Mouse (Mus musculus): Measurements from ENCODE around the gene Glp1r.

Gene Glp1r

GRCm38 (mm10) chr17:30912536-30912935 is 10.9 kb downstream of the Glp1r start:
- DNase-seq (ENCODE audit: extremely low spot score, low spot score): no peak

GRCm38 (mm10) chr17:30914264-30914663 is 12.6 kb downstream of the Glp1r start:
- DNase-seq (ENCODE audit: extremely low spot score, low spot score): no peak

GRCm38 (mm10) chr17:30923566-30923965 is 21.9 kb downstream of the Glp1r start:
- no peak for DNase-seq (ENCODE audit: extremely low spot score, low spot score)

- DNase-seq (ENCODE audit: extremely low spot score, low spot score): no peak
These were observed 29.2 kb downstream of the Glp1r start for GRCm38 (mm10) chr17:30930827-30931226.

- peak; percentile 41 for DNase-seq (ENCODE audit: extremely low spot score, low spot score)
These were observed 31.2 kb downstream of the Glp1r start for GRCm38 (mm10) chr17:30932836-30933235.

GRCm38 (mm10) chr17:30935301-30935700 is 33.7 kb downstream of the Glp1r start:
- no peak for DNase-seq (ENCODE audit: extremely low spot score, low spot score)

GRCm38 (mm10) chr17:30938554-30938953 is 36.9 kb downstream of the Glp1r start:
- DNase-seq (ENCODE audit: extremely low spot score, low spot score): peak; percentile 58

- DNase-seq (ENCODE audit: extremely low spot score, low spot score): no peak
These were observed 46.8 kb downstream of the Glp1r start for GRCm38 (mm10) chr17:30948382-30948781.

- peak; percentile 79 for DNase-seq (ENCODE audit: extremely low spot score, low spot score)
These were observed 49.2 kb downstream of the Glp1r start for GRCm38 (mm10) chr17:30950780-30951179.

- DNase-seq (ENCODE audit: extremely low spot score, low spot score): no peak
These were observed 50.0 kb downstream of the Glp1r start for GRCm38 (mm10) chr17:30951600-30951999.

- DNase-seq (ENCODE audit: extremely low spot score, low spot score): no peak
These were observed 52.7 kb downstream of the Glp1r start, which contains the start of gene Umodl1 for GRCm38 (mm10) chr17:30954340-30954739. TSS of gene Umodl1 (plus strand) at chr17:30954640.

GRCm38 (mm10) chr17:30961936-30962592 is 60.4 kb downstream of the Glp1r start:
- DNase-seq (ENCODE audit: extremely low spot score, low spot score): no peak

GRCm38 (mm10) chr17:30962880-30963279 is 61.3 kb downstream of the Glp1r start:
- DNase-seq (ENCODE audit: extremely low spot score, low spot score): no peak

- no peak for DNase-seq (ENCODE audit: extremely low spot score, low spot score)
These were observed 68.4 kb downstream of the Glp1r start for GRCm38 (mm10) chr17:30969983-30970382.

- no peak for DNase-seq (ENCODE audit: extremely low spot score, low spot score)
These were observed 70.3 kb downstream of the Glp1r start for GRCm38 (mm10) chr17:30971877-30972276.

GRCm38 (mm10) chr17:30973332-30973731 is 71.7 kb downstream of the Glp1r start:
- no peak for DNase-seq (ENCODE audit: extremely low spot score, low spot score)

- DNase-seq (ENCODE audit: extremely low spot score, low spot score): no peak
These were observed 75.7 kb downstream of the Glp1r start for GRCm38 (mm10) chr17:30977290-30977689.

GRCm38 (mm10) chr17:30978556-30978955 is 76.9 kb downstream of the Glp1r start:
- no peak for DNase-seq (ENCODE audit: extremely low spot score, low spot score)

- DNase-seq (ENCODE audit: extremely low spot score, low spot score): no peak
These were observed 81.9 kb downstream of the Glp1r start for GRCm38 (mm10) chr17:30983521-30983920.

- no peak for DNase-seq (ENCODE audit: extremely low spot score, low spot score)
These were observed 88.6 kb downstream of the Glp1r start for GRCm38 (mm10) chr17:30990254-30990653.

All from neural tube, embryonic 10.5 days (tissue).